In the genomic region with DNA sequence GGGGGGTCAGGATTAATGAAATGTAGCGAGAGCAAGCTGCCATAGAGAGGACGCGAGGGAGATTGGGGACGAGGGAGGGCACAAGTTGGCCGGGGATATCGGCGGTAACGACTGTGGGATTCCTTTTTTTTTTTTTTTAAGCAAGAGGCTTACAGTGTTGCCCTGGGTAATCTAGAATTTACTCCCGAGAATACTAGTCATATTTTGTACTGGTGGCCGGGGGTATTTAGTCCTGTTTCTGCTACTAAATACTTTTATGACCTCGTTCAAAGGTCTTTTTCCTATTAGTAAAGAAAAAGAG, we compare ENCODE assay signal across 8 mouse cellular contexts. TPM values are rescaled to one million over a fixed set of nuclear protein-coding genes. Genes with fewer than 3 reads are reported as not detected.
DNase-seq lines count a peak whose midpoint lies in the region; ATAC-seq and TF ChIP-seq lines count a peak whose summit lies in the region.

No protein-coding gene starts in this region.

- H3K4me1 ChIP-seq in kidney, adult 2 months (ENCODE audit: control insufficient read depth, insufficient read depth, low read length) = peaks cover 3% of the 10 kb centered on the region
- H3K4me1 ChIP-seq in bone marrow, adult 2 months (ENCODE audit: control insufficient read depth, insufficient read depth, low read length) = peaks cover 2% of the 10 kb centered on the region; the same call in 1 of the 2 replicates
- no peaks in the 10 kb centered on the region for H3K4me1 ChIP-seq in hindbrain, embryonic 11.5 days (replicated peaks; ENCODE audit: control insufficient read depth, insufficient read depth, low read length)
- peaks cover 9% of the 10 kb centered on the region for H3K4me1 ChIP-seq in midbrain, embryonic 11.5 days (ENCODE audit: control insufficient read depth, insufficient read depth, low read length)

- no peaks in the 10 kb centered on the region for H3K36me3 ChIP-seq in kidney, adult 2 months (ENCODE audit: control insufficient read depth, insufficient read depth, low read length)
- H3K36me3 ChIP-seq in hindbrain, embryonic 11.5 days (ENCODE audit: control insufficient read depth, insufficient read depth, low read length) = no peaks in the 10 kb centered on the region
- H3K36me3 ChIP-seq in midbrain, embryonic 11.5 days (ENCODE audit: control insufficient read depth, insufficient read depth, low read length) = 0 out of 2 replicates have a peak, but pooled peaks cover 5% of the 10 kb centered on the region

- WGBS in kidney, adult 2 months = under 1% methylated on average over 11 of the region's 11 CpGs
- 0% methylated on average over 11 of the region's 11 CpGs for WGBS in bone marrow, adult 2 months
- WGBS in hindbrain, embryonic 11.5 days = under 1% methylated on average over 11 of the region's 11 CpGs
- under 1% methylated on average over 11 of the region's 11 CpGs for WGBS in midbrain, embryonic 11.5 days

- H3K9ac ChIP-seq in hindbrain, embryonic 11.5 days (ENCODE audit: low read depth, low read length) = peak overlapping the region; percentile 81
- H3K9ac ChIP-seq in midbrain, embryonic 11.5 days (ENCODE audit: low read length) = peak overlapping the region; percentile 71

- no peak for DNase-seq in kidney, adult 2 months
- no peak for DNase-seq in kidney, postnatal 36 days
- DNase-seq in hindbrain, embryonic 11.5 days (ENCODE audit: low spot score) = no peak
- DNase-seq in midbrain, embryonic 11.5 days (ENCODE audit: low spot score, missing footprints) = no peak
- no peak for DNase-seq in left cerebral cortex, adult 9 months (ENCODE audit: low spot score in 2 of 2)
- DNase-seq in right cerebral cortex, postnatal 10 days (ENCODE audit: low spot score in 2 of 2) = no peak
- DNase-seq in frontal cortex, postnatal 25 days (ENCODE audit: low spot score in 2 of 2) = no peak

- no peak for ATAC-seq in hindbrain, embryonic 11.5 days (ENCODE audit: low FRiP score)
- no peak for ATAC-seq in midbrain, embryonic 11.5 days (ENCODE audit: low FRiP score)

- peak overlapping the region; percentile 99 for H3K4me3 ChIP-seq in kidney, adult 2 months (ENCODE audit: insufficient read depth, low read depth, low read length)
- H3K4me3 ChIP-seq in bone marrow, adult 2 months (replicated peaks; ENCODE audit: control insufficient read depth, low read depth, low read length) = peak overlapping the region; percentile 92
- H3K4me3 ChIP-seq in hindbrain, embryonic 11.5 days (ENCODE audit: low read depth, low read length) = peak overlapping the region; percentile 77
- H3K4me3 ChIP-seq in midbrain, embryonic 11.5 days (ENCODE audit: low read depth, low read length) = peak overlapping the region; percentile 62

- no peaks in the 10 kb centered on the region for H3K27me3 ChIP-seq in kidney, adult 2 months (replicated peaks; ENCODE audit: control insufficient read depth, insufficient read depth, low read length)
- H3K27me3 ChIP-seq in hindbrain, embryonic 11.5 days (ENCODE audit: control insufficient read depth, insufficient read depth, low read length) = no peaks in the 10 kb centered on the region
- no peaks in the 10 kb centered on the region for H3K27me3 ChIP-seq in midbrain, embryonic 11.5 days (ENCODE audit: control insufficient read depth, insufficient read depth, low read length)

- TF ChIP-seq POLR2A in kidney, adult 2 months (IDR thresholded peaks at IDR 0.05; ENCODE audit: low read depth, low read length) = no peak
- TF ChIP-seq POLR2A in bone marrow, adult 2 months (IDR thresholded peaks at IDR 0.05; ENCODE audit: borderline replicate concordance, control insufficient read depth, low read depth, low read length) = no peak

- H3K9me3 ChIP-seq in hindbrain, embryonic 11.5 days (ENCODE audit: control insufficient read depth, low read length) = no peaks in the 10 kb centered on the region
- H3K9me3 ChIP-seq in midbrain, embryonic 11.5 days (ENCODE audit: control insufficient read depth, low read length) = no peaks in the 10 kb centered on the region

- TF ChIP-seq CTCF in kidney, adult 2 months (conservative IDR thresholded peaks at IDR 0.05; ENCODE audit: insufficient read depth, insufficient read length, low read depth, low read length) = no peak
- no peak for TF ChIP-seq CTCF in bone marrow, adult 2 months (IDR thresholded peaks at IDR 0.05; ENCODE audit: control insufficient read depth, insufficient read depth, low read length)

- H3K4me2 ChIP-seq in hindbrain, embryonic 11.5 days (replicated peaks; ENCODE audit: low read depth, low read length) = peak overlapping the region; percentile 42
- H3K4me2 ChIP-seq in midbrain, embryonic 11.5 days = peak overlapping the region; percentile 84

- peak overlapping the region; percentile 89 for H3K27ac ChIP-seq in kidney, adult 2 months (ENCODE audit: insufficient read depth, low read depth, low read length)
- H3K27ac ChIP-seq in bone marrow, adult 2 months (ENCODE audit: control insufficient read depth, insufficient read depth, low read depth, low read length, poor library complexity) = no peak overlapping the region
- H3K27ac ChIP-seq in hindbrain, embryonic 11.5 days (ENCODE audit: low read depth, low read length) = 0 out of 2 replicates have a peak overlapping the region, but pooled peaks have one; percentile 49
- no peak overlapping the region for H3K27ac ChIP-seq in midbrain, embryonic 11.5 days (ENCODE audit: low read depth, low read length)

RNA-seq across cellular contexts. Expression of a gene that starts 0.2 kb away (rescaled TPM):
- polyA plus RNA-seq in kidney, adult 2 months (2012; rRNA removed) = 10.6 and 11.0 TPM in 2 replicates
- 8.4 and 24.1 TPM in 2 replicates for polyA plus RNA-seq in bone marrow, adult 2 months (2011; ENCODE audit: insufficient read depth, insufficient read length, low replicate concordance, missing spikeins)
- polyA plus RNA-seq in hindbrain, embryonic 11.5 days (2014; fragmentation: Nextera tagmentation; extraction: Ambion mirVana) = 102 and 105 TPM in 2 replicates
- polyA plus RNA-seq in midbrain, embryonic 11.5 days (2014; fragmentation: Nextera tagmentation; extraction: Ambion mirVana) = 115 and 119 TPM in 2 replicates

RNA-seq across cellular contexts. Expression of a gene that starts 43.6 kb away (rescaled TPM):
- polyA plus RNA-seq in kidney, adult 2 months (2012; rRNA removed) = 6.3 and 6.4 TPM in 2 replicates
- 0.61 and 1.1 TPM in 2 replicates for polyA plus RNA-seq in bone marrow, adult 2 months (2011; ENCODE audit: insufficient read depth, insufficient read length, low replicate concordance, missing spikeins)
- polyA plus RNA-seq in hindbrain, embryonic 11.5 days (2014; fragmentation: Nextera tagmentation; extraction: Ambion mirVana) = 1.6 and 1.9 TPM in 2 replicates
- 1.4 and 1.5 TPM in 2 replicates for polyA plus RNA-seq in midbrain, embryonic 11.5 days (2014; fragmentation: Nextera tagmentation; extraction: Ambion mirVana)

Comparison
In these comparisons a context has a peak if more than half of its experiments do, and no peak if none do; other contexts are left out.
1. H3K27ac ChIP-seq: peak in kidney, adult 2 months (single experiment) and hindbrain, embryonic 11.5 days (single experiment); none in bone marrow, adult 2 months (single experiment) and midbrain, embryonic 11.5 days (single experiment).
2. Peak in every context shown above with its lines, with median percentiles within 50 percentile points of each other: H3K4me3 ChIP-seq.